Mouse (Mus musculus) liver, postnatal 0 days (tissue): ENCODE measurements around the gene Ttc27. TPM values are rescaled to one million over a fixed set of nuclear protein-coding genes. Genes with fewer than 3 reads are reported as not detected.

Experiments used
- ATAC-seq: fragments of 200-750 bp; cut with Nextera tagmentation; 2 replicates; pipeline ENCODE4 v1.8.0; 2017; ENCODE audit warnings: mild to moderate bottlenecking, moderate library complexity
- DNase-seq: peaks from one replicate; pipeline ENCODE4 v3.0.0-alpha.2; 2016
- H3K27ac ChIP-seq: fragments of 300-500 bp; sonication (generic); 2 replicates; pipeline ENCODE4 v1.5.1; 2014; ENCODE audit warnings: antibody characterized with exemption, moderate library complexity, mild to moderate bottlenecking, low read depth
- H3K27me3 ChIP-seq: fragments of 300-500 bp; sonication (generic); 2 replicates; pipeline ENCODE4 v1.6.1; 2014; ENCODE audit warnings: low read length, control low read depth, mixed read lengths; ENCODE audit not compliant: insufficient read depth
- H3K36me3 ChIP-seq: fragments of 300-500 bp; sonication (generic); replicated peaks from 2 replicates; pipeline ENCODE4 v1.6.1; 2014; ENCODE audit warnings: mild to moderate bottlenecking, control low read depth, low read length, moderate library complexity, mixed read lengths; ENCODE audit not compliant: insufficient read depth
- H3K4me1 ChIP-seq: fragments of 300-500 bp; sonication (generic); 2 replicates; pipeline ENCODE4 v1.6.1; 2014; ENCODE audit warnings: antibody characterized with exemption, mild to moderate bottlenecking, control low read depth; ENCODE audit not compliant: insufficient read depth
- H3K4me2 ChIP-seq: fragments of 300-500 bp; sonication (generic); 2 replicates; pipeline ENCODE4 v1.6.1; 2014; ENCODE audit warnings: low read depth, mild to moderate bottlenecking, low read length, moderate library complexity, mixed read lengths
- H3K4me3 ChIP-seq: fragments of 300-500 bp; sonication (generic); 2 replicates; pipeline ENCODE4 v1.5.1; 2014; ENCODE audit warnings: low read depth, low read length
- H3K9ac ChIP-seq: fragments of 300-500 bp; sonication (generic); replicated peaks from 2 replicates; pipeline ENCODE4 v1.6.1; 2014; ENCODE audit warnings: mild to moderate bottlenecking, moderate library complexity
- H3K9me3 ChIP-seq: fragments of 300-500 bp; sonication (generic); 2 replicates; pipeline ENCODE4 v1.6.1; 2016; ENCODE audit warnings: mild to moderate bottlenecking, control low read depth, low read length, mixed read lengths
- CTCF ChIP-seq: sonication (generic); IDR thresholded peaks from 2 replicates; pipeline ENCODE4 v1.5.1; 2016; ENCODE audit warnings: antibody characterized with exemption, low read depth
- EP300 ChIP-seq: IDR thresholded peaks from 2 replicates; pipeline ENCODE4 v1.6.1; 2016; ENCODE audit warnings: antibody characterized with exemption, low read depth, mild to moderate bottlenecking
- WGBS: fragments of 180-500 bp; shearing (Covaris S2); extraction: QIAGEN DNeasy Blood & Tissue Kit; methylation state at CpG from one replicate; pipeline ENCODE4 v1.1.7; 2014; ENCODE audit not compliant: insufficient replicate concordance; 5-methylcytosine and 5-hydroxymethylcytosine counted together
- polyA plus RNA-seq: library from polyadenylated mRNA; unstranded; fragments of >200 nt; fragmentation: Nextera tagmentation; extraction: Ambion mirVana; gene quantifications from 2 replicates; pipeline ENCODE4 v1.2.1, GENCODE M21; 2015

Gene Ttc27
- polyA plus RNA-seq, 1 experiment from 2014 or later: 6.0 TPM

DNA sequence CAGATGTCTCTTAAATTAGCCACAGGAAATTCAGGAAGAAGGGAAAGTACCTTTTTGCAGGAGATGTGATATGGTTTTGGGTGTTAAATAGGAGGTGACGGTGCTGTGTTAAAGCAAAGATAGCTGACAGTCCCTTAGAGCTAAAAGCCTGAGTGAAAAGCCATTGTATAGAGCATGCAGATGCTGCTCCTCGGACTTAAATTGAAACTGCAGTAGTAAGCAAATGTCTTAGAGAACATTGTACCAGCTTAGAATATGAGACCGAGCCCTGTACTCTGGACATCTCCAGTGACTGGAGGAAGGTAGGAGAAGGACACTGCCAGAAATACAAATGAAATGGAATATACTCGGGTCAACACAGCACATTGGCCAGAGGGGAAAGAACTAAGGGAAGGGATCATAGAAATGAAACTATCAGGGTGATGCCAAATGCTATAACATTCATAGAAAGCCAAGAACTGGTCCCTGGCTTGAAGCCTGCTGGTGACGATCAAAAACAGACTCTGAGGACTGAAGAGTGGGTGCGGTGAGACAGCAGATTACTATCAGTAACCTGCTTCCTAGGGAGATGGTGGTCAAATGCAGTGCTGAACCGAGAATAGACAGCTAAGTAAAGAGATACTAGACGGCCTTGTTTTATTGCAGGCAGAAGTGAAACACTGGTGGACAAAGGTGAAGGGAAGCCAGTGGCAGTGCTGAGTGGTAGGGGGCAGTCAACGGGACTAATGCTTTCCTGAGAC, 90.1 kb downstream of the Ttc27 start:
- Histone ChIP-seq H3K27ac (no peak overlapping the region), H3K9me3 (no peaks in the 10 kb centered on the region), H3K27me3 (no peaks in the 10 kb centered on the region), H3K36me3 (no peaks in the 10 kb centered on the region), H3K9ac (no peak overlapping the region), H3K4me3 (no peak overlapping the region), H3K4me2 (no peak overlapping the region), H3K4me1 (no peaks in the 10 kb centered on the region)
- WGBS: 57% methylated on average over 9 of the region's 9 CpGs
- TF ChIP-seq EP300 (no peak), CTCF (no peak)
- ATAC-seq: no peak
- no peak for DNase-seq

DNA sequence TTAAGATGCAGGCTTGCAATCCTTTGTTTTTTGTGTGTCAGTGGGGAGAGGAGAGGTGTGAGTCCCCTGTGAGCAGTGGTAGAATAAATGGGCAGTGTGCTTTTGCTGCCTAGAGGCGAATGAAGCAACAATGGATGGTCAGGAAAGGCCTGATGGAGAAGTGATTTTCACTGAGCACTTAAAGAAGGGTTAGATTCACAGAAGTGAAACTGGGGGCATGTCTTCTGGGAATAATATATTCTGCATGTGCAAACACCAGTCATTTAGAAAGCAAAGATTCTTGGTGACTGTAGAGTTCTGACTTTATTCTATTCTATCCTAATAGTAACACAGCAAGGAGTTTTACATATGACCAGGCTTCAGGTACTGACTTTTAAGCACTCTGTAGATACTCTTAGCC, 90.8 kb downstream of the Ttc27 start:
- Histone ChIP-seq H3K36me3 (no peaks in the 10 kb centered on the region), H3K9ac (no peak overlapping the region), H3K27me3 (no peaks in the 10 kb centered on the region), H3K27ac (no peak overlapping the region), H3K4me2 (no peak overlapping the region), H3K9me3 (no peaks in the 10 kb centered on the region), H3K4me1 (no peaks in the 10 kb centered on the region), H3K4me3 (no peak overlapping the region)
- WGBS: 78% methylated on average over 1 of the region's 1 CpGs
- DNase-seq (no peak), ATAC-seq (no peak)
- TF ChIP-seq EP300 (no peak), CTCF (no peak)

DNA sequence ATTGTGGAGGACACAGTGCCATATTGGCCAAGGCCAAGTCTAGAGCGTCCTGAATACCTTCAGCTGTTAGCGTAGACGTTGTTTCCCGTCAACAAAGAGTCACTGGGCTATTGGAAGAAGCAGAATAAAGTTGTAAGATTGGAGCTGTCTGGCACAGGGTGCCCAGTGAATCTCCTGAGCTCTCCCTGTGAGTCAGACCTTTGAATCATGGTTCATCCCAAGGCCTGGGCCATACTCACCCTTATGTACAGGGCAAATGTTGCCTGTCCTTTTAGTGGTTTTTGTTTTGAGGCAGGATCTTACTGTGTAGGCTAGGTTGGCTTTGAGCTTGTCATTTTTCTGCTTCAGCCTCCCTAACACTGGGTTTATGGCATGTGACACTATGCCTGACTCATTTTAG, 91.4 kb downstream of the Ttc27 start:
- DNase-seq: no peak
- WGBS: 88% methylated on average over 4 of the region's 4 CpGs
- H3K4me1 ChIP-seq: no peaks in the 10 kb centered on the region
- no peaks in the 10 kb centered on the region for H3K36me3 ChIP-seq
- no peak overlapping the region for H3K4me3 ChIP-seq
- TF ChIP-seq CTCF (no peak), EP300 (no peak)
- H3K9me3 ChIP-seq: no peaks in the 10 kb centered on the region
- no peak overlapping the region for H3K9ac ChIP-seq
- H3K4me2 ChIP-seq: no peak overlapping the region
- no peak overlapping the region for H3K27ac ChIP-seq
- H3K27me3 ChIP-seq: no peaks in the 10 kb centered on the region
- ATAC-seq: no peak

DNA sequence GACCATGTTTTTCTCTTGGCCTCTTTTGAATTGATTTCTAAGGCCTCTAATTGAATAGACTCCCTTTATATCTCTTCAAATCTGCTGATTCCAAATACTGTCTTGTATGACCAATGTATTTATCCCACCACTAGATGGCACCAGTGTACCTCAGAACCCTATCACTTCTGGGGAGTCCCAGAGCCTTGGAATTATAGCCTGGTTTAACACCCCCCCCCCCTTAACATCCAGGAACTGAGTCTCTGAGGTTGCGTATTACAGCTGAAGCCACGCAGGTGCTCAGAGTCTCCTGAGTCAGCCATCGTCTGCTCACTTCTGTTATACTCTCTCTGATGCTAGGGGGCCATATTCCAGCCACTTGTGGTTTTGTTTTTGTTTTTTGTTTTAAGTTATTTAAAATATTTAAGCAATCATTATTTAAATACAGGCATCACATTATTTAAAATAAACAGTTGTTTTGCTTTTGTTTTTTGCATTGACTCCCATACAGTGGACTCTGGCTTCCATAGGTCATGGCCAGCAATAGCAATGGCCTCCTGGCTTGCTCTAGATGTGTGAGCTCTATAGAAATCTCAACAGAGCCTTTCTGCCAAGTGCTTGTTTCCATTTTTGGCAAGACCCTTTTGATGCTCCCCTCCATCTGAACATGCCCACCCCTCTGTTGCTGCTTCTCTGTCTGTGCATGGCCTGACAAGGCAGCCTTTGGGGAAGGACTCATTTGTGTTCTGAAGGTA, 93.5 kb downstream of the Ttc27 start:
- Histone ChIP-seq H3K27ac (no peak overlapping the region), H3K9me3 (no peaks in the 10 kb centered on the region), H3K9ac (no peak overlapping the region), H3K27me3 (no peaks in the 10 kb centered on the region), H3K36me3 (no peaks in the 10 kb centered on the region), H3K4me1 (no peaks in the 10 kb centered on the region), H3K4me3 (no peak overlapping the region), H3K4me2 (no peak overlapping the region)
- ATAC-seq: no peak; the same call in 1 of the 2 replicates
- no peak for DNase-seq
- WGBS: 71% methylated on average over 3 of the region's 3 CpGs
- TF ChIP-seq EP300 (no peak), CTCF (peak; percentile 80)

DNA sequence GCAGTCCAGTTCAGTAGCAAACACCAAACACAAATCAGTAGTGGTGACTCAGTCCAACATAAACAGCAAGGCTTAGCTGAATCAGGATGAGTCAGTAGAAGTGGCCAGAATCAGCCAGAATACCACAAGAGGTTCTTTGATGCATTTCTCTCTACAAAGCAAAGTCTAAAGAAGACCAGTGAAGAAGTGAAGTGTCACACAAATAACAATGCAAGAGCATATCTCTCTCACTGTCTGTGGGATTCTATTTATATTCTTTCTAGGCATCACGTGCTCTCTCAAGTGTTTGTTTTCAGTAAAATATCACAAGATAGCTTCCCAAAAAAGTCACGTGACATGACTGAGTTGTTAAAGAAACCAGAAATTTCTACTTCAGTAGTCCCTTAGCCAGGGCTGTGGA, 102.2 kb downstream of the Ttc27 start:
- DNase-seq (no peak), ATAC-seq (no peak)
- Histone ChIP-seq H3K4me2 (no peak overlapping the region), H3K36me3 (no peaks in the 10 kb centered on the region), H3K4me3 (no peak overlapping the region), H3K27ac (no peak overlapping the region), H3K4me1 (no peaks in the 10 kb centered on the region), H3K9me3 (no peaks in the 10 kb centered on the region), H3K27me3 (no peaks in the 10 kb centered on the region), H3K9ac (no peak overlapping the region)
- WGBS: 55% methylated on average over 2 of the region's 2 CpGs
- TF ChIP-seq CTCF (no peak), EP300 (no peak)

DNA sequence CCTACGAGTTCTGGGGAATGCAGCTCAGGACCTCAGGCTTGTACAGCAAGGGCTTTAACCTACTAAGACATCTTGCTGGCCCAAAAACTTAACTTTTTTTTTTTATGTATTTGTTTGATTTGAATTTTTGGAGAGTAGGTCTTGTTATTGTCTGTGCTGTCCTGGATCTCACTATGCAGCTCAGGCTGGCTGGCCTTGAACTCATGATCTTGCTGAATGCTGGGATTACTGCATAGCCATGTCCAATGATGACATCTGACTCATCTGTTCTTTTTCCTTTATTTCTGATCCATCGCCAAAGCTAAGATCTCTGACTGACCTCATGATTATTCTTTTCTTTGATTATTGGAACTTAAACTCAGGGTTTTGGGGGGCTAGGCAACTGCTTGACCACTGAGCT, 113.3 kb downstream of the Ttc27 start:
- DNase-seq: no peak
- Histone ChIP-seq H3K4me1 (no peaks in the 10 kb centered on the region), H3K36me3 (no peaks in the 10 kb centered on the region), H3K9ac (no peak overlapping the region), H3K27me3 (no peaks in the 10 kb centered on the region), H3K9me3 (no peaks in the 10 kb centered on the region), H3K4me2 (no peak overlapping the region), H3K27ac (no peak overlapping the region), H3K4me3 (no peak overlapping the region)
- WGBS: 73% methylated on average over 2 of the region's 2 CpGs
- TF ChIP-seq EP300: no peak
- TF ChIP-seq CTCF: no peak
- ATAC-seq: no peak
